Mouse (Mus musculus): ENCODE data around the gene Spdl1. TPM values are rescaled to one million over a fixed set of nuclear protein-coding genes. Genes with fewer than 3 reads are reported as not detected.

Gene Spdl1
- polyA plus RNA-seq, 1 experiment from 2014 or later: 11.4 TPM

DNA sequence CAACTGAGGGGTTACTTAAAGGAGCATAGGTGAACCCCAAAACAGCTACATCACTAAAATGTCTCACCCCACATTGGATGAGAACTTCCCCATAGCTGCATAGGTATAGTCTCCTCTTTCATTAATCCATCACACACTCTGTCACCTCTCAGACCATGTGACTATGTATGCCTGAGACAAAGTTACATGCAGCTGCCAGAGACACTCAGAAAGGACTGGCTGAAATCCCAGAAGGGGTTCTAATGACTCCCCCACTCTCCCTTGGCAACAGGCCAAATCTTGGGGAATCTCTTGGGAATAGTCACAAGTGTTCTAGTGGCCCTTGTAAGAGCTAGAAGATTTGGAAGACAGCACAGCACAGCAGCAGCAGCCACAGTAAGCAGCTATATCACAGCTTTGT lies 48.6 kb downstream of the Spdl1 start:
- Histone ChIP-seq H3K4me1 (ENCODE audit: control insufficient read depth, insufficient read depth, low read length) (no peaks in the 10 kb centered on the region), H3K4me2 (ENCODE audit: low read length) (no peak overlapping the region), H3K36me3 (ENCODE audit: control insufficient read depth, insufficient read depth, low read length) (no peaks in the 10 kb centered on the region), H3K4me3 (ENCODE audit: low read depth, low read length) (no peak overlapping the region), H3K27ac (ENCODE audit: low read depth, low read length) (no peak overlapping the region), H3K9ac (ENCODE audit: low read length) (no peak overlapping the region), H3K27me3 (replicated peaks; ENCODE audit: control insufficient read depth, insufficient read depth, low read length) (no peaks in the 10 kb centered on the region), H3K9me3 (replicated peaks; ENCODE audit: control insufficient read depth, low read length) (no peaks in the 10 kb centered on the region)
- no peak for ATAC-seq
- DNase-seq (ENCODE audit: low spot score): peak; percentile 23

DNA sequence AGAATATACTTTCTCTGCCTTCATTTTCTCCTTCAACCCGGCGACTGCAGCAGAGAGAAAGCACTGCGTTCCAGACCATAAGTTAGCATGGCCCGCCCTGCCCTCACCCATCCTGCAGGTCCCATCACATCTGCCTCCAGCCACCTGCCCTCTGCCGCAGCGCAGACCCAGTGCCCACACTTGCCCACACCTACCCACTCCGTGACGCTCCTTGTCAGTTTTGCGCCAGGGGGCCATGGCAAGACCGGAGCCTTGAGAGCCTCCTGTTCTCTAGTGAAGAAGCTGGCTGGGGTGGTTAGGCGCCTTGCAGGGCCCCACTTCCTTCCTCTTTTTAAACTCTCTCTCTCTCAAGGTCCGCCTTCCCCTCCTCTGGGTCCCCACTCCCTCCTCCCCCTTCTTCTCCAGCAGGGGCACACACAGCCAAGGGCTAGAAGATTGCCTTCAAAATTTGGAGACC lies 49.8 kb downstream of the Spdl1 start, which contains the start of gene Dock2:
Gene Dock2, minus strand, starts transcription at position 306 of the 457 bp plus-strand sequence.
- WGBS: 90% methylated on average over 12 of the region's 12 CpGs
- H3K27me3 ChIP-seq (replicated peaks; ENCODE audit: control insufficient read depth, insufficient read depth, low read length): no peaks in the 10 kb centered on the region
- no peak within 1 kb of the TSS for H3K27ac ChIP-seq (ENCODE audit: low read depth, low read length)
- no peak within 1 kb of the TSS for H3K9ac ChIP-seq (ENCODE audit: low read length)
- no peaks in the 10 kb centered on the region for H3K9me3 ChIP-seq (replicated peaks; ENCODE audit: control insufficient read depth, low read length)
- ATAC-seq (no peak), DNase-seq (ENCODE audit: low spot score) (no peak)
- no peak within 1 kb of the TSS for H3K4me3 ChIP-seq (ENCODE audit: low read depth, low read length)
- no peaks in the 10 kb centered on the region for H3K4me1 ChIP-seq (ENCODE audit: control insufficient read depth, insufficient read depth, low read length)
- no peaks in the 10 kb centered on the region for H3K36me3 ChIP-seq (ENCODE audit: control insufficient read depth, insufficient read depth, low read length)
- no peak within 1 kb of the TSS for H3K4me2 ChIP-seq (ENCODE audit: low read length)

- no peak overlapping the region for H3K9ac ChIP-seq (ENCODE audit: low read length)
- H3K27ac ChIP-seq (ENCODE audit: low read depth, low read length): no peak overlapping the region
- ATAC-seq (no peak), DNase-seq (ENCODE audit: low spot score) (no peak)
- no peaks in the 10 kb centered on the region for H3K9me3 ChIP-seq (replicated peaks; ENCODE audit: control insufficient read depth, low read length)
- H3K27me3 ChIP-seq (replicated peaks; ENCODE audit: control insufficient read depth, insufficient read depth, low read length): no peaks in the 10 kb centered on the region
- no peaks in the 10 kb centered on the region for H3K36me3 ChIP-seq (ENCODE audit: control insufficient read depth, insufficient read depth, low read length)
- no peak overlapping the region for H3K4me3 ChIP-seq (ENCODE audit: low read depth, low read length)
- H3K4me2 ChIP-seq (ENCODE audit: low read length): no peak overlapping the region
- H3K4me1 ChIP-seq (ENCODE audit: control insufficient read depth, insufficient read depth, low read length): no peaks in the 10 kb centered on the region
- WGBS: 74% methylated on average over 8 of the region's 8 CpGs
Observed at GRCm38 (mm10) chr11:34782516-34783430, 50.7 kb downstream of the Spdl1 start.

DNA sequence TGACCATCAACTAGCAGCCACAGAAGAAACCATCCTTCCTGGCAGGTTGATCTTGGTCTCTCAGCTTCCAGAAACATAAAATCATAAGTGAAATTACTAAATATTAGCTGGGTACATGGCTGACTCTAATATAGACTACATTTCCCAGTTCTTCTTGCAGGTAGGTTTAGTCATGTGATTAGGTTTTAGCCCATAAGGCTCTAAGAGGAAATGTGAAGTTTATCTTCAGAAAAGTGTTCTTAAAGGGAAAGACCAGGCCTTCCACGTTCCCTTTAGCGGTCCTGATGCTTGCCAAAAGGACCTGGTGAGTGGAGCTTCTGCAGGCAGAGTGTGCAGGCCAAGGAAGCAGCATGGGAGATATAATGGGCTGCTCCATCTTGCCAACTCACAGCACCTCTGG lies 52.7 kb downstream of the Spdl1 start:
- H3K36me3 ChIP-seq (ENCODE audit: control insufficient read depth, insufficient read depth, low read length): no peaks in the 10 kb centered on the region
- H3K27me3 ChIP-seq (replicated peaks; ENCODE audit: control insufficient read depth, insufficient read depth, low read length): no peaks in the 10 kb centered on the region
- ATAC-seq (no peak), DNase-seq (ENCODE audit: low spot score) (no peak)
- no peak overlapping the region for H3K9ac ChIP-seq (ENCODE audit: low read length)
- 87% methylated on average over 2 of the region's 2 CpGs for WGBS
- H3K4me2 ChIP-seq (ENCODE audit: low read length): no peak overlapping the region
- H3K4me3 ChIP-seq (ENCODE audit: low read depth, low read length): no peak overlapping the region
- H3K9me3 ChIP-seq (replicated peaks; ENCODE audit: control insufficient read depth, low read length): no peaks in the 10 kb centered on the region
- no peak overlapping the region for H3K27ac ChIP-seq (ENCODE audit: low read depth, low read length)
- no peaks in the 10 kb centered on the region for H3K4me1 ChIP-seq (ENCODE audit: control insufficient read depth, insufficient read depth, low read length)

DNA sequence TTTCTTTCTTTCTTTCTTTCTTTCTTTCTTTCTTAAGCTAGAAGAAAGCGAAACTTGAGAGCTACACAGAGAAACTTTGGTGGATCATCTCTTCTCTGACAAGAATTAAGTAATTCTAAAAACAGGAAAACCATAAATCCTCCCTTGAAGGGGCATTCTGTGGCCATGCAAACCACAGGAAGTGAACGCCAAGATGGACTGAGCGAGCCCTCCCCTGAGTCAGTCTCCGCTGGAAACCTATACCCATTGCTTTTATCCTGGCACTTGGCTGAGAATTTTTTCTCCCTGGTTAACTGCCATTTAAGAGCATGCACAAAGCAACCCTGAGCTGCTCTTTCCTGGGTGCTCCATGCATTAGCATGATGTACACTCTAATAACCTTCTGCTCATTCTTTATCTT lies 53.5 kb downstream of the Spdl1 start:
- no peak overlapping the region for H3K4me2 ChIP-seq (ENCODE audit: low read length)
- no peaks in the 10 kb centered on the region for H3K36me3 ChIP-seq (ENCODE audit: control insufficient read depth, insufficient read depth, low read length)
- H3K9me3 ChIP-seq (replicated peaks; ENCODE audit: control insufficient read depth, low read length): no peaks in the 10 kb centered on the region
- H3K27ac ChIP-seq (ENCODE audit: low read depth, low read length): no peak overlapping the region
- no peak overlapping the region for H3K4me3 ChIP-seq (ENCODE audit: low read depth, low read length)
- no peak for ATAC-seq
- H3K9ac ChIP-seq (ENCODE audit: low read length): no peak overlapping the region
- 91% methylated on average over 4 of the region's 4 CpGs for WGBS
- H3K27me3 ChIP-seq (replicated peaks; ENCODE audit: control insufficient read depth, insufficient read depth, low read length): no peaks in the 10 kb centered on the region
- no peak for DNase-seq (ENCODE audit: low spot score)
- H3K4me1 ChIP-seq (ENCODE audit: control insufficient read depth, insufficient read depth, low read length): no peaks in the 10 kb centered on the region

- DNase-seq (ENCODE audit: low spot score) (no peak), ATAC-seq (no peak)
- WGBS: 84% methylated on average over 3 of the region's 3 CpGs
- Histone ChIP-seq H3K4me1 (ENCODE audit: control insufficient read depth, insufficient read depth, low read length) (no peaks in the 10 kb centered on the region), H3K4me2 (ENCODE audit: low read length) (no peak overlapping the region), H3K27me3 (replicated peaks; ENCODE audit: control insufficient read depth, insufficient read depth, low read length) (no peaks in the 10 kb centered on the region), H3K36me3 (ENCODE audit: control insufficient read depth, insufficient read depth, low read length) (no peaks in the 10 kb centered on the region), H3K9me3 (replicated peaks; ENCODE audit: control insufficient read depth, low read length) (no peaks in the 10 kb centered on the region), H3K4me3 (ENCODE audit: low read depth, low read length) (no peak overlapping the region), H3K27ac (ENCODE audit: low read depth, low read length) (no peak overlapping the region), H3K9ac (ENCODE audit: low read length) (no peak overlapping the region)
Observed at GRCm38 (mm10) chr11:34778351-34778750, 55.1 kb downstream of the Spdl1 start.

GRCm38 (mm10) chr11:34777529-34777928 lies 55.9 kb downstream of the Spdl1 start:
- DNase-seq (ENCODE audit: low spot score): no peak
- H3K4me2 ChIP-seq (ENCODE audit: low read length): no peak overlapping the region
- ATAC-seq: no peak
- no peak overlapping the region for H3K4me3 ChIP-seq (ENCODE audit: low read depth, low read length)
- no peak overlapping the region for H3K27ac ChIP-seq (ENCODE audit: low read depth, low read length)
- no peaks in the 10 kb centered on the region for H3K9me3 ChIP-seq (replicated peaks; ENCODE audit: control insufficient read depth, low read length)
- WGBS: 89% methylated on average over 4 of the region's 4 CpGs
- no peaks in the 10 kb centered on the region for H3K36me3 ChIP-seq (ENCODE audit: control insufficient read depth, insufficient read depth, low read length)
- no peaks in the 10 kb centered on the region for H3K27me3 ChIP-seq (replicated peaks; ENCODE audit: control insufficient read depth, insufficient read depth, low read length)
- H3K9ac ChIP-seq (ENCODE audit: low read length): no peak overlapping the region
- H3K4me1 ChIP-seq (ENCODE audit: control insufficient read depth, insufficient read depth, low read length): no peaks in the 10 kb centered on the region

DNA sequence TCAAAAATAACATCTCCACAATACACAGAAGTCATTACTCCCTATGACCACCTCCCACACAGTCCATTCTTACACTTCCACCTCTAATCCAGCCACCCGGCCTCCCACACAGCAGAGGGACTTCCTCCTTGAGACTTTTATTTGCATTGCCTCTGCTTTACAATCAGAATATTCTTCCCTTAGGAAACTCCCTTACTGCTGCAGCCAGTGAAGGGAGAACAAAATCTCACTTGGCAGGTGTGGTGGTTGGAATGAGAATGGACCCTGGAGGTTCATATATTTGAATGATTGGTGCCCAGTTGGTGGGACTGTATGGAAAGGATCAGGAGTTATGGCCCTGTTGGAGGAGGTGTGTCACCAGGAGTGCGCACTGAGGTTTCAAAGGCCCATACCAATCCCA lies 57.4 kb downstream of the Spdl1 start:
- Histone ChIP-seq H3K4me2 (ENCODE audit: low read length) (no peak overlapping the region), H3K4me1 (ENCODE audit: control insufficient read depth, insufficient read depth, low read length) (no peaks in the 10 kb centered on the region), H3K27ac (ENCODE audit: low read depth, low read length) (no peak overlapping the region), H3K9me3 (replicated peaks; ENCODE audit: control insufficient read depth, low read length) (no peaks in the 10 kb centered on the region), H3K27me3 (replicated peaks; ENCODE audit: control insufficient read depth, insufficient read depth, low read length) (no peaks in the 10 kb centered on the region), H3K4me3 (ENCODE audit: low read depth, low read length) (no peak overlapping the region), H3K9ac (ENCODE audit: low read length) (no peak overlapping the region), H3K36me3 (ENCODE audit: control insufficient read depth, insufficient read depth, low read length) (no peaks in the 10 kb centered on the region)
- 85% methylated on average over 2 of the region's 2 CpGs for WGBS
- no peak for ATAC-seq
- no peak for DNase-seq (ENCODE audit: low spot score)

GRCm38 (mm10) chr11:34774636-34775035 lies 58.8 kb downstream of the Spdl1 start:
- 67% methylated on average over 2 of the region's 2 CpGs for WGBS
- H3K9me3 ChIP-seq (replicated peaks; ENCODE audit: control insufficient read depth, low read length): no peaks in the 10 kb centered on the region
- H3K27me3 ChIP-seq (replicated peaks; ENCODE audit: control insufficient read depth, insufficient read depth, low read length): no peaks in the 10 kb centered on the region
- no peaks in the 10 kb centered on the region for H3K36me3 ChIP-seq (ENCODE audit: control insufficient read depth, insufficient read depth, low read length)
- H3K4me3 ChIP-seq (ENCODE audit: low read depth, low read length): no peak overlapping the region
- no peaks in the 10 kb centered on the region for H3K4me1 ChIP-seq (ENCODE audit: control insufficient read depth, insufficient read depth, low read length)
- no peak overlapping the region for H3K27ac ChIP-seq (ENCODE audit: low read depth, low read length)
- H3K4me2 ChIP-seq (ENCODE audit: low read length): no peak overlapping the region
- no peak for ATAC-seq
- no peak overlapping the region for H3K9ac ChIP-seq (ENCODE audit: low read length)
- DNase-seq (ENCODE audit: low spot score): no peak
